Mouse (Mus musculus) hindbrain, embryonic 14.5 days (tissue): Measurements from ENCODE around the gene Ambp. TPM values are rescaled to one million over a fixed set of nuclear protein-coding genes. Genes with fewer than 3 reads are reported as not detected.

Experiments used
- ATAC-seq: fragments of 200-750 bp; cut with Nextera tagmentation; 2 replicates; pipeline ENCODE4 v1.8.0; 2017; ENCODE audit warnings: moderate number of reproducible peaks, mild to moderate bottlenecking, moderate TSS enrichment, moderate library complexity; ENCODE audit not compliant: low FRiP score
- DNase-seq: peaks from one replicate; pipeline ENCODE4 v3.0.0-alpha.2; 2015; ENCODE audit warnings: low spot score
- H3K27ac ChIP-seq: fragments of 300-500 bp; sonication (generic); 2 replicates; pipeline ENCODE4 v1.5.1; 2014; ENCODE audit warnings: mild to moderate bottlenecking, moderate library complexity
- H3K27me3 ChIP-seq: fragments of 300-500 bp; sonication (generic); 2 replicates; pipeline ENCODE4 v1.6.1; 2014; ENCODE audit warnings: mild to moderate bottlenecking, low read length, mixed read lengths; ENCODE audit not compliant: control insufficient read depth, insufficient read depth
- H3K36me3 ChIP-seq: fragments of 300-500 bp; sonication (generic); replicated peaks from 2 replicates; pipeline ENCODE4 v1.6.1; 2014; ENCODE audit not compliant: control insufficient read depth, insufficient read depth
- H3K4me1 ChIP-seq: fragments of 300-500 bp; sonication (generic); replicated peaks from 2 replicates; pipeline ENCODE4 v1.6.1; 2014; ENCODE audit warnings: antibody characterized with exemption, low read length, mixed read lengths; ENCODE audit not compliant: control insufficient read depth, insufficient read depth
- H3K4me2 ChIP-seq: fragments of 300-500 bp; sonication (generic); replicated peaks from 2 replicates; pipeline ENCODE4 v1.6.1; 2014; ENCODE audit warnings: mild to moderate bottlenecking, moderate library complexity
- H3K4me3 ChIP-seq: fragments of 300-500 bp; sonication (generic); replicated peaks from 2 replicates; pipeline ENCODE4 v1.5.1; 2014; ENCODE audit warnings: mild to moderate bottlenecking, low read length
- H3K9ac ChIP-seq: fragments of 300-500 bp; sonication (generic); 2 replicates; pipeline ENCODE4 v1.6.1; 2014
- H3K9me3 ChIP-seq: fragments of 300-500 bp; sonication (generic); 2 replicates; pipeline ENCODE4 v1.6.1; 2016; ENCODE audit warnings: low read length; ENCODE audit not compliant: control insufficient read depth
- WGBS: fragments of 180-500 bp; shearing (Covaris S2); extraction: QIAGEN DNeasy Blood & Tissue Kit; methylation state at CpG from one replicate; pipeline ENCODE4 v1.1.7; 2014; 5-methylcytosine and 5-hydroxymethylcytosine counted together
- polyA plus RNA-seq: library from polyadenylated mRNA; unstranded; fragments of >200 nt; fragmentation: Nextera tagmentation; extraction: Ambion mirVana; gene quantifications from 2 replicates; pipeline ENCODE4 v1.2.1, GENCODE M21; 2014

The Ambp gene
- not detected in 2 replicates for polyA plus RNA-seq

DNA sequence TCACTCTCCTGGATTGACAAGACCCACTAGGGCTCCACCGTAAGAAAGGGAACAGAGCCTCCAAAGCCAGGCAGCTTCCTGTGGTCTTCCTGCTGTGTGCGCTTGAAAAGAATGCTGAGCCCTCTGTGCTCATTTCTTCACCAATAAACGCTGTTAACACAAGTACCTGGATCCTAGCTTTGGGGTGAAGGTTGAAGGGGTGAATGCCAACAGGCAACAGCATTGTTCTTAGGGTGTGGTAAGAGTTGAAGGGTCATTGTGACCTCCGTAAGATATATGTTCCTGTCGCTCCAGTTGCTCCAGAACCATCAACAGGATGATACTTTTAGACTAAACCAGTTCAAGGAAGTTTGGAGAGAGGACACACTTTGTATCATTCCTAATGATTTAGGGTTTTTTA is at the start of gene Ambp:
TSS of gene Ambp (minus strand) at position 101 of the 400 bp plus-strand sequence.
- H3K4me2 ChIP-seq, result no peak within 1 kb of the TSS
- H3K9me3 ChIP-seq, result no peaks in the 10 kb centered on the region

DNA sequence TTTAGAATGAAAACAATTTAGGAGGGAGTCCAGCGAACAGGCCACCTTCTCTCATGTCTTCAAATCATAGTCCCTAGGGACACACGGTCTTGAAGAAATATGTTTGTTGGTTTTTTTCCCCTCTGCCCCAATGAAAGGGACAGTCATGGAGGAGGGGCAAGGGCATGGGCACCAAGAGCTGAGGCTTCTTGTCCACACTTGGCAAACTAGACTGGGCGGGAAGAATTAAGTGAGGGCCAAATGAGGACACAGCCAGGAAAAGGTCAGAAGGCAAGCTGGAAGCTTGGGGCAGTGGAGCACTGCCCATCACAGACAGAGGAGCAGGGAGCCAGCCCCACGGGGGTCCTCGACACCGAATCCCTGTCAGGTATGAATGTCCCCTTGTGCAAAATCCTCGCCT is 49.3 kb upstream of the Ambp start:
- H3K4me2 ChIP-seq, result no peak overlapping the region
- H3K36me3 ChIP-seq, result no peaks in the 10 kb centered on the region
- no peak overlapping the region for H3K27ac ChIP-seq
- no peak for DNase-seq
- no peak overlapping the region for H3K4me3 ChIP-seq
- H3K9me3 ChIP-seq, result no peaks in the 10 kb centered on the region
- H3K27me3 ChIP-seq, result no peaks in the 10 kb centered on the region
- no peak overlapping the region for H3K9ac ChIP-seq
- 86% methylated on average over 7 of the region's 7 CpGs for WGBS
- ATAC-seq, result no peak
- H3K4me1 ChIP-seq, result no peaks in the 10 kb centered on the region

More for the DNA sequence above, at the start of gene Ambp:
- Histone ChIP-seq H3K4me3 (no peak within 1 kb of the TSS), H3K27ac (no peak within 1 kb of the TSS), H3K4me1 (no peaks in the 10 kb centered on the region), H3K27me3 (no peaks in the 10 kb centered on the region), H3K9ac (no peak within 1 kb of the TSS), H3K36me3 (no peaks in the 10 kb centered on the region)
- no peak for ATAC-seq
- no peak for DNase-seq
- 63% methylated on average over 5 of the region's 5 CpGs for WGBS

DNA sequence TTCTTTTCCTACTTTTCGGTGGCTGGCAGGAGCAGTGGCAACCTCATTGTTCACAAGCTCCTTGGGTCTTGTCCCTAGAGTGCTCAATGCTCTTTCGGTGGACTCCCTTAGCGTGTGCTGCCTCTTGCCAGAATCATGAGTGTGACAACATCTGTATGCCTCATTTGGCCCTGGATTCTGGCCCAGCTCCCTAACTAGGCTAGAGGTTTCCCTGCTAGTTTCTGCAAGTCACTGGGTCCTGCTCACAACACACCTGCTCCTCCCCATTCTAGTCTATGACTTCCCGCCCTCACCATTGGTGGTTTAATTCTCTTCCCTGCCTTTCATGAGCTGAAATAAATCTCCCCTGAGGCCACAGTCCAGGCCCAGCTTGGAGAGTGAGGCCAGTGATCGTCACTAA is 44.8 kb upstream of the Ambp start:
- Histone ChIP-seq H3K36me3 (no peaks in the 10 kb centered on the region), H3K9me3 (no peaks in the 10 kb centered on the region), H3K27me3 (no peaks in the 10 kb centered on the region), H3K4me1 (no peaks in the 10 kb centered on the region), H3K27ac (no peak overlapping the region), H3K9ac (no peak overlapping the region), H3K4me3 (no peak overlapping the region), H3K4me2 (no peak overlapping the region)
- ATAC-seq (no peak), DNase-seq (no peak)
- WGBS, result 87% methylated on average over 5 of the region's 5 CpGs

DNA sequence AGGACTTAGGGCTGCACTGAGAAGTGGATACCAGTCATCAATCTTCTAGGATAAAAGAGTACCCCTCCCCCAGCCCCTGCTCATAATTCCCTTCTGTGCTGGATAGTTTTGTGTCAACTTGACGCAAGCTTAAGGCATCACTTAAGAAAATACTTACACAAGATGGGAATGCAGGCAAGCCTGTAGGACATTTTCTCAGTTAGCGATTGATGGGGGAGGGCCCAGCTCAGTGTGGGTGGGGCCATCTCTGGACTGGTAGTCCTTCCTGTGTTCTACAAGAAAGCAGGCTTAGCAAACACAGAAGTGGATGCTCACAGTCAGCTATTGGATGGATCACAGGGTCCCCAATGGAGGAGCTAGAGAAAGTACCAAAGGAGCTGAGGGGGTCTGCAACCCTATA is 39.8 kb upstream of the Ambp start:
- no peaks in the 10 kb centered on the region for H3K27me3 ChIP-seq
- no peaks in the 10 kb centered on the region for H3K9me3 ChIP-seq
- no peaks in the 10 kb centered on the region for H3K36me3 ChIP-seq
- no peak overlapping the region for H3K27ac ChIP-seq
- 91% methylated on average over 2 of the region's 2 CpGs for WGBS
- no peak overlapping the region for H3K4me2 ChIP-seq
- no peak for DNase-seq
- H3K4me1 ChIP-seq, result no peaks in the 10 kb centered on the region
- ATAC-seq, result no peak
- no peak overlapping the region for H3K9ac ChIP-seq
- no peak overlapping the region for H3K4me3 ChIP-seq

DNA sequence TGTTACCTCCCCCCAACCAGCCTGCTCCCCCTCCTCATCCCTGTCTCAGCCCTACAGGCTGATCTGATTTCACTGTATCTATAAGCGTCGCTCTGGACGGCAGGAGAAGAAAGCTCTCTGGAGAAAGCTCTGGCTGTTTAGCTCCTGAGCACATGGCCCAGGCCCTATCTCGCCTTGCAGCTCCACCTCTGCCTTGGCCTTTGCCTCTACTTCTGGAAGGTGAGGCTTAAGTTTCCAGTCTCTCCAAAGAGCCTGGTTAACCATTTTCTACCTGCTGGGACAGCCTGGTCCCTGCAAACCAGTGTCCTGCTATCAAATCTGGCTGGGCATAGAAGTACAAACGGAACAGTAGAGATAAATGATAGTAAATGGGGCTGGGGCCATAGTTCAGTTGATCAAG is 37.0 kb upstream of the Ambp start:
- no peak for ATAC-seq
- H3K9me3 ChIP-seq, result no peaks in the 10 kb centered on the region
- WGBS, result 77% methylated on average over 5 of the region's 5 CpGs
- H3K36me3 ChIP-seq, result no peaks in the 10 kb centered on the region
- no peak for DNase-seq
- H3K27ac ChIP-seq, result no peak overlapping the region
- no peak overlapping the region for H3K4me3 ChIP-seq
- no peaks in the 10 kb centered on the region for H3K27me3 ChIP-seq
- no peaks in the 10 kb centered on the region for H3K4me1 ChIP-seq
- no peak overlapping the region for H3K9ac ChIP-seq
- no peak overlapping the region for H3K4me2 ChIP-seq

DNA sequence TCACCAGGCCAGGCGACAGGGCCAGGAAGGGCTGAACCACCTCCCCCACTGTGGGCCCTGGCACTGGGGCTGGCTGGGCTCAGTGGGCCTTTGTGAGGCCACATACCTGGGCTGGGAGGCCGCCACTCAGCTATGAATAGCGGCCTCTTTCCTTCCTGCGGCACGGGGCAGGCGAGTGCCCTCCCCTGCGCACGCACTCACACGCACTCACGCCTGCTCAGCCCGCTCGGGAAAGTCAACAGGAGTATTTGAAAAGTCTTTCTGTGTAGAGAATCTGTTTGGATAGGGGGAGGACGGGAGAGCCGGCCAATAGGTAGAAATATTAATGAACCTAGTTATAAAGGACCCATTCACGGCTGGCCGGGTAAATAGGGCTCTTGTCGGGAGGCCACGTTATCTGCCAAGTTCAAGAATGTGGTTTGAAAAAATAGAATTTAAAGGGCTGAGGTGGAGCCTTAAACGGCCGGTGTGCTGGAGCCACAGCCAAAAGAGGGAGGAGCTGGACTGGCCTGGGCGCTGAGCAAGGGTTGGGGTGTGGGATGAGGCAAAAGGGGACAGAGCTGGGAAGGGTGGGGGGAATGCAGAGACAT is 31.8 kb upstream of the Ambp start:
- Histone ChIP-seq H3K4me3 (no peak overlapping the region), H3K4me1 (no peaks in the 10 kb centered on the region), H3K36me3 (no peaks in the 10 kb centered on the region), H3K9me3 (no peaks in the 10 kb centered on the region), H3K4me2 (no peak overlapping the region), H3K27me3 (no peaks in the 10 kb centered on the region), H3K27ac (no peak overlapping the region), H3K9ac (no peak overlapping the region)
- WGBS, result 42% methylated on average over 21 of the region's 21 CpGs
- no peak for DNase-seq
- ATAC-seq, result peak; percentile 63; the same call in 1 of the 2 replicates

DNA sequence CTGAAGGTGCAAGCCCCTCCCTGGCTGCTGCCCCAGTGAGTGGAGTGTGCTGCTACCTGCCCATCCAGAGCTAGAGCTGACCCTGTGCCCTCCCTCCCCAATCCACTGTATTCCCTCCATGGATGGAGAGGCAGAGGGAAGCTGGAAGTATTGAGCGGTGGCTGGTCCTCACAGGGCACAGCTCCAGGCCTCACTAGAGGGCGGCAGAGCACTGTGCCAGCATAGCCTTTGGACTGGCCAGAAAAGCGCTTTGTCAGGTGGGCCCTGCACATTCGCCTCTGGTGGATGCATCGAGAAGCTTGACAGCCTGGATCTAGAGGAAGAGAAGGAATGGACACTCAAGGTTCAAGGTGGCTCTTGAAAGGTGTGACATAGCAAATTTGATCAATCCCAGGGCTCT is 27.0 kb upstream of the Ambp start:
- DNase-seq (peak; percentile 83), ATAC-seq (peak; percentile 85)
- H3K4me2 ChIP-seq, result no peak overlapping the region
- no peaks in the 10 kb centered on the region for H3K9me3 ChIP-seq
- H3K9ac ChIP-seq, result no peak overlapping the region
- H3K27ac ChIP-seq, result no peak overlapping the region
- H3K4me1 ChIP-seq, result no peaks in the 10 kb centered on the region
- H3K36me3 ChIP-seq, result no peaks in the 10 kb centered on the region
- H3K27me3 ChIP-seq, result no peaks in the 10 kb centered on the region
- WGBS, result 12% methylated on average over 5 of the region's 5 CpGs
- no peak overlapping the region for H3K4me3 ChIP-seq

DNA sequence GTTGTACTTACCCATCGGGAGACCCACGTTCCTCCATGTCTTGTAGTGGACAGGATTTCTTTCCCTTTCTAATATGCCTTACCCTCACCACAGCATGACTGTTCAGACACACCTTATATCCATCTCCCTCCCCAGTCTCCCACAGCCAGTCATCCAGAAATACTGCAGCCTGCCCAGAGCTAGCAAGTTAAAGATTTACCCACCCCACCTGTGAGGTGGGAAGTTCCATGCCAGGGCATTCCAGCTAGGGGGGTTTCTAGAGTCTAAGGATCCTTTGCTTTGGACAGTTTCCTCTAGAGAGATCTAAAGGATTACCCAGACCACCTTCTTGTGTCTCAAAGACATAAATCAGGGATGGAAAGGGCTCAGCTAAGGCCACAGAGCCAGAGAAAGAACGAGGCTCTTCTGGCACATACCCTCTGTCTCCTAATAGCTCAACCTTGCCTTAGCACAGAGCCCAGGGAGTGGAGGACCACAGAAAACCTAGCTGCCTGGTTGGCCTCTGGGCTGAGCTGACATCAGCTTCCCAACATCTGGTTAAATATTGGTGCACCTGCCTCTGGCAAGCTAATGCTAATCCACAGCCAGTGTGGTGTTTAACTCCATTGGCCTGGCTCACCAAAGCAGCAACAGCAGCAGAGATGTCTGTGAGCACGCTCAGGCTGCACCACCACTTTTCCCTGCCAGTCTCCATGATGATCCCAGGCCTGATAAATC is 17.5 kb upstream of the Ambp start, which contains the start of gene Kif12:
TSS of gene Kif12 (minus strand) at position 163 of the 717 bp plus-strand sequence.
- Histone ChIP-seq H3K36me3 (no peaks in the 10 kb centered on the region), H3K9ac (no peak within 1 kb of the TSS), H3K27me3 (no peaks in the 10 kb centered on the region), H3K9me3 (no peaks in the 10 kb centered on the region), H3K4me1 (no peaks in the 10 kb centered on the region), H3K4me3 (no peak within 1 kb of the TSS), H3K4me2 (no peak within 1 kb of the TSS), H3K27ac (no peak within 1 kb of the TSS)
- WGBS, result 82% methylated on average over 4 of the region's 4 CpGs
- no peak for ATAC-seq
- no peak for DNase-seq

DNA sequence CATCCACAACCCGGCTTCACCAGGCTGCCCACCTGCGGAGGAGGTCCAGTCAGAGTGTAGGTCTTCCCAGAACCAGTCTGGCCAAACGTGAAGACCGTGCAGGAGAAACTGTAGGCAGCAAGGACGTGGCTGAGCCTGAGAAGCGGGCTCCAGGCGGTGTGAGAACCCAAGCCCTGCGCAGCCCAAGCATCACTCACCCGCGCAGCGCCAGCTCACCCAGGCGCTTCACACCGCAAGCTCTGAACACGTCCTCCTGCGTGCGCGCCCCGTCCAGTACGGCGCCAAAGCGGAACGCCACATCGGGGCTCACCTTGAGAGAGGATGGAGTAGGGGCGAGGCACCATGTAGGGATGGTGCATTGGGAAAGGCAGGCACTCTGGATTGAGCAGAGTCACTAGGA is 16.5 kb upstream of the Ambp start:
- Histone ChIP-seq H3K27me3 (no peaks in the 10 kb centered on the region), H3K9me3 (no peaks in the 10 kb centered on the region), H3K4me3 (no peak overlapping the region), H3K27ac (no peak overlapping the region), H3K4me1 (no peaks in the 10 kb centered on the region), H3K36me3 (no peaks in the 10 kb centered on the region), H3K9ac (no peak overlapping the region), H3K4me2 (no peak overlapping the region)
- no peak for DNase-seq
- 44% methylated on average over 24 of the region's 24 CpGs for WGBS
- ATAC-seq, result no peak
